Mouse (Mus musculus) ES-Bruce4 (cell line): ENCODE data around the gene Nxpe4.

ENCODE experiments used
- CTCF ChIP-seq: IDR thresholded peaks from one replicate; pipeline ENCODE4 v1.8.1; 2011; ENCODE audit warnings: low read depth, low read length
- POLR2A ChIP-seq: IDR thresholded peaks from one replicate; pipeline ENCODE4 v1.8.1; 2011; ENCODE audit warnings: low read length; ENCODE audit not compliant: insufficient read depth

GRCm38 (mm10) chr9:48276831-48277230 is 115.0 kb downstream of the Nxpe4 start:
- TF ChIP-seq POLR2A (no peak), CTCF (no peak)
